Mouse (Mus musculus) limb, embryonic 14.5 days (tissue): ENCODE measurements at regions not wholly inside any gene's neighbourhood (a gene's known extent, or its start where the extent isn't known, plus 50 kb on each side); places are given as distances from the start of the nearest gene placed in this dataset.
"Not testable (repeated sequence)": the region's sequence is repeated elsewhere in the genome, so short reads cannot be mapped to it uniquely, and the experiment has no call there.

Experiments
- ATAC-seq: fragments of 200-750 bp; cut with Nextera tagmentation; 2 replicates; pipeline ENCODE4 v1.8.0; 2017; ENCODE audit warnings: low read depth, moderate number of reproducible peaks, moderate TSS enrichment; ENCODE audit not compliant: low FRiP score
- DNase-seq: peaks from one replicate; pipeline ENCODE4 v3.0.0-alpha.2; 2015; ENCODE audit warnings: low spot score
- H3K27ac ChIP-seq: fragments of 300-500 bp; sonication (generic); replicated peaks from 2 replicates; pipeline ENCODE4 v1.5.1; 2014; ENCODE audit warnings: low read depth, mild to moderate bottlenecking, low read length, moderate library complexity, mixed read lengths
- H3K27me3 ChIP-seq: fragments of 300-500 bp; sonication (generic); 2 replicates; pipeline ENCODE4 v1.6.1; 2014; ENCODE audit warnings: low read length, mixed read lengths; ENCODE audit not compliant: control insufficient read depth, insufficient read depth
- H3K36me3 ChIP-seq: fragments of 300-500 bp; sonication (generic); 2 replicates; pipeline ENCODE4 v1.6.1; 2014; ENCODE audit warnings: mild to moderate bottlenecking, low read length, moderate library complexity, mixed read lengths; ENCODE audit not compliant: control insufficient read depth, insufficient read depth
- H3K4me1 ChIP-seq: fragments of 300-500 bp; sonication (generic); 2 replicates; pipeline ENCODE4 v1.6.1; 2014; ENCODE audit warnings: antibody characterized with exemption, low read length, mixed read lengths; ENCODE audit not compliant: control insufficient read depth, insufficient read depth
- H3K4me2 ChIP-seq: fragments of 300-500 bp; sonication (generic); replicated peaks from 2 replicates; pipeline ENCODE4 v1.6.1; 2014; ENCODE audit warnings: low read depth, mild to moderate bottlenecking, low read length, moderate library complexity; ENCODE audit not compliant: severe bottlenecking
- H3K4me3 ChIP-seq: fragments of 300-500 bp; sonication (generic); replicated peaks from 2 replicates; pipeline ENCODE4 v1.5.1; 2014; ENCODE audit warnings: low read length
- H3K9ac ChIP-seq: fragments of 300-500 bp; sonication (generic); 2 replicates; pipeline ENCODE4 v1.6.1; 2014; ENCODE audit warnings: mild to moderate bottlenecking, low read depth, low read length, moderate library complexity; ENCODE audit not compliant: severe bottlenecking
- H3K9me3 ChIP-seq: fragments of 300-500 bp; sonication (generic); 2 replicates; pipeline ENCODE4 v1.6.1; 2016; ENCODE audit warnings: low read length; ENCODE audit not compliant: control insufficient read depth
- POLR2A ChIP-seq: fragments of 200-500 bp; IDR thresholded peaks from 2 replicates; pipeline ENCODE4 v1.8.0; 2012; ENCODE audit warnings: inconsistent platforms, mild to moderate bottlenecking, moderate library complexity, borderline replicate concordance; ENCODE audit not compliant: insufficient read depth, insufficient read length; ENCODE audit errors: extremely low read depth
- WGBS: fragments of 180-500 bp; shearing (Covaris S2); extraction: QIAGEN DNeasy Blood & Tissue Kit; methylation state at CpG from one replicate; pipeline ENCODE4 v1.1.7; 2014; 5-methylcytosine and 5-hydroxymethylcytosine counted together

- TF ChIP-seq POLR2A = no peak
- ATAC-seq = no peak
- Histone ChIP-seq H3K9ac (no peak overlapping the region), H3K36me3 (no peaks in the 10 kb centered on the region), H3K4me3 (no peak overlapping the region), H3K27ac (no peak overlapping the region), H3K9me3 (no peaks in the 10 kb centered on the region), H3K4me2 (no peak overlapping the region), H3K4me1 (no peaks in the 10 kb centered on the region), H3K27me3 (no peaks in the 10 kb centered on the region)
- DNase-seq = no peak
- WGBS = 71% methylated on average over 1 of the region's 1 CpGs
These were observed 130.5 kb downstream of the Car2 start for GRCm38 (mm10) chr3:15016621-15017020.

GRCm38 (mm10) chr3:15022773-15023172, 136.7 kb downstream of the Car2 start:
- no peak for TF ChIP-seq POLR2A
- WGBS = 78% methylated on average over 2 of the region's 2 CpGs
- DNase-seq (no peak), ATAC-seq (no peak)
- H3K4me3 ChIP-seq = no peak overlapping the region
- H3K9me3 ChIP-seq = no peaks in the 10 kb centered on the region
- H3K27me3 ChIP-seq = no peaks in the 10 kb centered on the region
- no peak overlapping the region for H3K27ac ChIP-seq
- no peak overlapping the region for H3K4me2 ChIP-seq
- H3K4me1 ChIP-seq = no peaks in the 10 kb centered on the region
- no peak overlapping the region for H3K9ac ChIP-seq
- no peaks in the 10 kb centered on the region for H3K36me3 ChIP-seq

- Histone ChIP-seq H3K9ac (no peak overlapping the region), H3K4me3 (no peak overlapping the region), H3K27ac (no peak overlapping the region), H3K9me3 (no peaks in the 10 kb centered on the region), H3K4me1 (no peaks in the 10 kb centered on the region), H3K4me2 (no peak overlapping the region), H3K27me3 (no peaks in the 10 kb centered on the region), H3K36me3 (no peaks in the 10 kb centered on the region)
- DNase-seq (no peak), ATAC-seq (no peak)
- 82% methylated on average over 7 of the region's 7 CpGs for WGBS
- no peak for TF ChIP-seq POLR2A
These were observed 154.9 kb downstream of the Car2 start for GRCm38 (mm10) chr3:15040866-15041528.

GRCm38 (mm10) chr3:15053968-15054367, 167.9 kb downstream of the Car2 start:
- WGBS = 72% methylated on average over 3 of the region's 3 CpGs
- Histone ChIP-seq H3K36me3 (no peaks in the 10 kb centered on the region), H3K27ac (no peak overlapping the region), H3K9ac (no peak overlapping the region), H3K27me3 (no peaks in the 10 kb centered on the region), H3K4me3 (no peak overlapping the region), H3K4me2 (no peak overlapping the region), H3K9me3 (no peaks in the 10 kb centered on the region), H3K4me1 (no peaks in the 10 kb centered on the region)
- no peak for TF ChIP-seq POLR2A
- DNase-seq (no peak), ATAC-seq (no peak)

- H3K27ac ChIP-seq, H3K4me2 ChIP-seq, H3K27me3 ChIP-seq, H3K36me3 ChIP-seq, H3K4me3 ChIP-seq, H3K9ac ChIP-seq, H3K4me1 ChIP-seq, H3K9me3 ChIP-seq, DNase-seq, ATAC-seq: not testable (repeated sequence)
- WGBS = 92% methylated on average over 8 of the region's 8 CpGs
These were observed 169.6 kb downstream of the Car2 start for GRCm38 (mm10) chr3:15055516-15056256.

GRCm38 (mm10) chr3:15056788-15057585, 170.9 kb downstream of the Car2 start:
- H3K9me3 ChIP-seq, ATAC-seq: not testable (repeated sequence)
- 94% methylated on average over 5 of the region's 5 CpGs for WGBS

More at GRCm38 (mm10) chr3:15056788-15057585, 170.9 kb downstream of the Car2 start:
- not testable (repeated sequence) for H3K4me1 ChIP-seq, DNase-seq, H3K9ac ChIP-seq, H3K36me3 ChIP-seq, H3K4me3 ChIP-seq, H3K27me3 ChIP-seq, H3K27ac ChIP-seq, H3K4me2 ChIP-seq
